Mouse (Mus musculus) G1E (cell line): ENCODE data around the gene Xrcc5. TPM values are rescaled to one million over a fixed set of nuclear protein-coding genes. Genes with fewer than 3 reads are reported as not detected.

ENCODE experiments used
- ATAC-seq: 2 replicates; pipeline ENCODE4 v1.8.0; 2016; ENCODE audit warnings: mild to moderate bottlenecking; ENCODE audit not compliant: insufficient number of reproducible peaks, poor library complexity, low FRiP score, severe bottlenecking; ENCODE audit errors: extremely low read depth
- DNase-seq: peaks from one replicate; pipeline ENCODE4 v3.0.0; 2012; ENCODE audit warnings: low spot score
- H3K27me3 ChIP-seq: 2 replicates; pipeline ENCODE4 v1.6.1; 2012; ENCODE audit warnings: mild to moderate bottlenecking, low read length, inconsistent platforms; ENCODE audit not compliant: insufficient read depth
- H3K36me3 ChIP-seq: replicated peaks from 2 replicates; pipeline ENCODE3; 2012; ENCODE audit warnings: mild to moderate bottlenecking, inconsistent platforms
- H3K4me1 ChIP-seq: 2 replicates; pipeline ENCODE4 v1.6.1; 2012; ENCODE audit warnings: low read depth, low read length, inconsistent platforms, mixed read lengths; ENCODE audit not compliant: insufficient read depth
- H3K4me3 ChIP-seq: 2 replicates; pipeline ENCODE4 v1.5.1; 2012; ENCODE audit warnings: low read depth, mild to moderate bottlenecking, inconsistent platforms, low read length, moderate library complexity, mixed read lengths
- H3K9me3 ChIP-seq: replicated peaks from 2 replicates; pipeline ENCODE4 v1.6.1; 2012; ENCODE audit warnings: inconsistent platforms
- CTCF ChIP-seq: IDR thresholded peaks from 2 replicates; pipeline ENCODE4 v1.5.1; 2012; ENCODE audit warnings: low read depth, low read length, inconsistent platforms, mixed read lengths
- GATA1 ChIP-seq: IDR thresholded peaks from 2 replicates; pipeline ENCODE4 v1.6.1; 2012; ENCODE audit warnings: borderline replicate concordance, low read length, inconsistent platforms, mixed read lengths
- GATA2 ChIP-seq: IDR thresholded peaks from 2 replicates; pipeline ENCODE4 v1.6.1; 2012; ENCODE audit warnings: low read depth, low read length, inconsistent platforms, borderline replicate concordance
- POLR2AphosphoS5 ChIP-seq: IDR thresholded peaks from 2 replicates; pipeline ENCODE4 v1.6.1; 2012; ENCODE audit warnings: low read depth, low read length, inconsistent platforms; ENCODE audit not compliant: insufficient replicate concordance
- TAL1 ChIP-seq: conservative IDR thresholded peaks from 2 replicates; pipeline ENCODE4 v1.6.1; 2012; ENCODE audit warnings: low read depth, low read length, inconsistent platforms, mixed read lengths
- polyA plus RNA-seq: library from polyadenylated mRNA; stranded (reverse); fragments of >175 nt; gene quantifications from 2 replicates; pipeline ENCODE4 v1.2.3, GENCODE M21; 2012
- total RNA-seq, 2 experiments: library from RNA; stranded (forward) in 1 of 2; stranded (reverse) in 1 of 2; fragments of 200-1000 nt in 1 of 2; fragments of >200 nt in 1 of 2; fragmentation: Nextera tagmentation in 1 of 2; gene quantifications; 2 replicates each; pipeline ENCODE4 v1.2.3; 2014 to 2017

Gene Xrcc5
- total and polyA plus RNA-seq, 3 experiments, result 3.4 to 89.5 (median 84.9) TPM

- Histone ChIP-seq H3K4me1 (no peaks in the 10 kb centered on the region), H3K9me3 (peaks cover 7% of the 10 kb centered on the region; the same call in 1 of the 2 replicates), H3K4me3 (no peak overlapping the region), H3K27me3 (no peaks in the 10 kb centered on the region), H3K36me3 (peaks cover 68% of the 10 kb centered on the region)
- no peak for DNase-seq
- no peak for TF ChIP-seq CTCF
- ATAC-seq, result no peak
Observed at GRCm38 (mm10) chr1:72378151-72378550, 70.9 kb downstream of the Xrcc5 start.

DNA sequence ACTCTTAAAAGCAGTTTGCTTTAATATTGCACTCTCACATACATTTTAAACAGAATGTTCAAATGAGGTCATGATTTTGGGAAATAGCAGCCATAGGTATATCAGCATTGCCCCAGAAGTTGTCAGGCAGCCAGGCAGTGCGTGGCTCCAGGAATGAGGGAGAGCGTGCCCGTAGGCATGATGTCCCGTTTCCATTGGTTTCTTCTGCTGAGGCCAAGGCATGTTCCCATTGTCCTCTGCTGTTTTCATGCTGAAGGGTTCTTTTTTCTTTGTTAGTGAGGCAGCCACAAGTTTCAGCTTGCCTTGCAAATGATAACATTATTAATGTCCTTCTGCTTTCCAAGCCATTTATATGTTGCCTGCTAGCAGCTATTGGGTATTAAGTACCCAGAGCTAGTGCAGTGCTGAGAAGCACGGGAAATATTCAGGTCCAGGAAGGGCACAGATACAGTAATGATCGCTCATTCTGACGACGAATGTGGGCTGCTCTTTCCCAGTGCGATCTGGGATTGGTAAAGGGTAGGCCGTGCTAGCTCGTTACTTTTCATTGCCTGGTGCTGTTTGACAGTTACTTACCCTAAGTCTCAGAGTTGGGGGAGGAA, 72.6 kb downstream of the Xrcc5 start:
- ATAC-seq (no peak), DNase-seq (no peak)
- peaks cover 7% of the 10 kb centered on the region; the same call in 1 of the 2 replicates for H3K9me3 ChIP-seq
- H3K4me3 ChIP-seq, result no peak overlapping the region
- no peaks in the 10 kb centered on the region for H3K27me3 ChIP-seq
- H3K4me1 ChIP-seq, result no peaks in the 10 kb centered on the region
- H3K36me3 ChIP-seq, result peaks cover 81% of the 10 kb centered on the region
- TF ChIP-seq CTCF (no peak), POLR2AphosphoS5 (no peak), GATA1 (no peak), GATA2 (no peak), TAL1 (no peak)

- Histone ChIP-seq H3K4me3 (no peak overlapping the region), H3K9me3 (peaks cover 7% of the 10 kb centered on the region; the same call in 1 of the 2 replicates), H3K36me3 (peaks cover 82% of the 10 kb centered on the region), H3K27me3 (no peaks in the 10 kb centered on the region), H3K4me1 (no peaks in the 10 kb centered on the region)
- no peak for TF ChIP-seq POLR2AphosphoS5
- TF ChIP-seq TAL1, result no peak
- no peak for TF ChIP-seq CTCF
- no peak for TF ChIP-seq GATA2
- TF ChIP-seq GATA1, result no peak
- DNase-seq (no peak), ATAC-seq (no peak)
Observed at GRCm38 (mm10) chr1:72380544-72380943, 73.3 kb downstream of the Xrcc5 start.

- peaks cover 7% of the 10 kb centered on the region; the same call in 1 of the 2 replicates for H3K9me3 ChIP-seq
- no peaks in the 10 kb centered on the region for H3K4me1 ChIP-seq
- H3K36me3 ChIP-seq, result peaks cover 87% of the 10 kb centered on the region
- no peak overlapping the region for H3K4me3 ChIP-seq
- TF ChIP-seq CTCF (no peak), TAL1 (no peak), GATA2 (no peak), GATA1 (no peak), POLR2AphosphoS5 (no peak)
- H3K27me3 ChIP-seq, result no peaks in the 10 kb centered on the region
- ATAC-seq (no peak), DNase-seq (no peak)
Observed at GRCm38 (mm10) chr1:72383056-72383455, 75.8 kb downstream of the Xrcc5 start.

DNA sequence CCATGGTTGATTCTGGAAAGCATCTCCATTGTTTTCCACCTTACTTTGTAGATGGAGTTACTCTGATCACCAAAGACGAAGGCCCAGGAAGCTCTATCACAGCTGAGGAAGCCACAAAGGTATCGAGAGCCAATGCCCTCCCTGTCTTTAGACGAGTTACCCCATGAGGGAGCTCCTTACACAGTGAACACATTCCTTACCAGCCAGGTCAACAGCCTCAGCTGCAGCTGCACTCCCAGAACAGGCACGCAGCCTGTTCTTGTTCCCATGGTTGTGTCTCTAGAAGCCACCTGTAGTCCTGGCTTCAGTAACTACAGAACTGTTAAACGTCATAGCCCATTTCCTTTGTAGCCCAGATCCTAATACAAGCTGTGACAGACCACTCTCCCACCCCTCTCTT, 76.4 kb downstream of the Xrcc5 start:
- Histone ChIP-seq H3K4me3 (no peak overlapping the region), H3K4me1 (no peaks in the 10 kb centered on the region), H3K36me3 (peaks cover 85% of the 10 kb centered on the region), H3K9me3 (peaks cover 7% of the 10 kb centered on the region; the same call in 1 of the 2 replicates), H3K27me3 (no peaks in the 10 kb centered on the region)
- ATAC-seq (no peak), DNase-seq (no peak)
- TF ChIP-seq TAL1 (no peak), POLR2AphosphoS5 (no peak), CTCF (no peak), GATA1 (no peak), GATA2 (no peak)

DNA sequence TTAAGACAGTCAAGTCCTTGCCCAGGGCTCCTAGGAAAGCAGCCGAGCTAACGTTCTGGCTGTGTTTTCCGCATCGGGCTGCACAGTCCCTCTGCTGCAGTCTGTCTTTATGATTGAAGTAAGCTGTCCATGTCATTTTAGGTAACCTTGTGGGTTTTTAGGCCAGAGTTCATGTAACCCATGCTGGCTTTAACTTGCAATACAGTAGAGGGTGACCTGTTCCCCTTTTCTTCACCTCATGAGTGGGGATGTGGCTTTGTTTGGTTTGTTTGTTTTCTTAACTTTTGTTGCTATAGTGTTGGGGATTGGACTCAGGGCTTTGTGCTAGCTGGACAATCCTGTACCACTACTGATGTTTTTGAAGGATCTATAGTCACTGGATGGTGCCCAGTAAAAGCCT, 83.2 kb downstream of the Xrcc5 start:
- Histone ChIP-seq H3K9me3 (no peaks in the 10 kb centered on the region), H3K27me3 (no peaks in the 10 kb centered on the region), H3K36me3 (peaks cover 83% of the 10 kb centered on the region), H3K4me3 (no peak overlapping the region), H3K4me1 (no peaks in the 10 kb centered on the region)
- ATAC-seq (no peak), DNase-seq (no peak)
- TF ChIP-seq GATA1, result no peak
- no peak for TF ChIP-seq TAL1
- TF ChIP-seq POLR2AphosphoS5, result no peak
- no peak for TF ChIP-seq GATA2
- TF ChIP-seq CTCF, result no peak

GRCm38 (mm10) chr1:72399720-72400401, 92.6 kb downstream of the Xrcc5 start:
- H3K9me3 ChIP-seq, result no peaks in the 10 kb centered on the region
- H3K36me3 ChIP-seq, result peaks cover 28% of the 10 kb centered on the region
- H3K4me3 ChIP-seq, result no peak overlapping the region
- no peaks in the 10 kb centered on the region for H3K4me1 ChIP-seq
- ATAC-seq (no peak), DNase-seq (no peak)
- no peak for TF ChIP-seq GATA2
- TF ChIP-seq TAL1, result no peak
- TF ChIP-seq GATA1, result no peak
- no peak for TF ChIP-seq CTCF
- no peak for TF ChIP-seq POLR2AphosphoS5
- H3K27me3 ChIP-seq, result no peaks in the 10 kb centered on the region
